Mouse (Mus musculus) megakaryocyte progenitor cell, adult 5-6 weeks (primary cell): ENCODE results near the gene Arnt2. TPM values are rescaled to one million over a fixed set of nuclear protein-coding genes. Genes with fewer than 3 reads are reported as not detected.

ENCODE experiments used
- ATAC-seq: replicated peaks from 2 replicates; pipeline ENCODE4 v1.8.0; 2016; ENCODE audit warnings: mild to moderate bottlenecking, moderate TSS enrichment, inconsistent platforms; ENCODE audit not compliant: poor library complexity
- total RNA-seq, 2 experiments: library from RNA; stranded (forward) in 1 of 2; stranded (reverse) in 1 of 2; fragments of 157-497, 149-512 nt in 1 of 2; fragments of 200-1000 nt in 1 of 2; gene quantifications; 2 replicates each; pipeline versions ENCODE4 v1.2.3 to v1.2.4; 2015 to 2017

Gene Arnt2
- total RNA-seq, 2 experiments from 2014 or later = not detected

DNA sequence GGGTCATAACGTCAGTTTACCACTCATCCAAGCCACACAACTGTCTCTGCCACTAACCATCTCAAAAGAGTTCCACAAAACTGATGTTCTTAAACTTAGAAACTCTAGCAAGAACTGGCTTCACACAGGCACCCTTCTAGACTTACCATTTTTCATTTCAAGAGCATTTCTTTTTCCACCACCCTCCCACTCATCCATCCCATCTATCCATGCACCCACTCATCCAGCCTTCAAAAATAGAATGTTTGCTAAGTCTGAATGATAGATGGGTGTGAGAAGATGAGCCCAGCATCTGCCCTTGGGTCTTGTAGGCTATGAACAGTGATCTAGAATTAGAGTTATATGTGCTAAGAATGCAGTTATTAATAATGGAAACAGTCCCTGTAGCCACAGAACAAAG, 109.7 kb downstream of the Arnt2 start:
- ATAC-seq = no peak

DNA sequence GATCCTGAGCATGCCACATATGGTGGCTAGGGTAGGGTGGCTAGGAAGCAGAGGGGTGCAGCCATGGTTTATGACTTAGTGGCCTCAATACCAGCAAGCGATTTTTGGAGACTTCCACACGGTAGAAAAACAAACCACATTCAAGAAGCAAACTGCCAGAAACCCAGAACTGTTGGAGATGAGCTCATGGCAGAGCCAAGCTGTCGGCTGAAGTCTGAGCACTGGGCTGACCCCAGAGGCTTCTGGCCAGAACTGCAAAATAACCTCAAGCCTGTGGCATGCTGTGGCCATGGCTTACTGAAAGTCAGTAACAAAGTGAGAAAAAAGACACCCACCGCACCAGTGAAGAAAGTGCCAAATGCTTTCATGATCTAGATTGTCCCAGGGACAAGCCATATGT, 110.4 kb downstream of the Arnt2 start:
- ATAC-seq = no peak

- ATAC-seq = no peak
Measured at GRCm38 (mm10) chr7:84293054-84293453, 116.9 kb downstream of the Arnt2 start.

GRCm38 (mm10) chr7:84287226-84287587, 122.8 kb downstream of the Arnt2 start:
- no peak for ATAC-seq

DNA sequence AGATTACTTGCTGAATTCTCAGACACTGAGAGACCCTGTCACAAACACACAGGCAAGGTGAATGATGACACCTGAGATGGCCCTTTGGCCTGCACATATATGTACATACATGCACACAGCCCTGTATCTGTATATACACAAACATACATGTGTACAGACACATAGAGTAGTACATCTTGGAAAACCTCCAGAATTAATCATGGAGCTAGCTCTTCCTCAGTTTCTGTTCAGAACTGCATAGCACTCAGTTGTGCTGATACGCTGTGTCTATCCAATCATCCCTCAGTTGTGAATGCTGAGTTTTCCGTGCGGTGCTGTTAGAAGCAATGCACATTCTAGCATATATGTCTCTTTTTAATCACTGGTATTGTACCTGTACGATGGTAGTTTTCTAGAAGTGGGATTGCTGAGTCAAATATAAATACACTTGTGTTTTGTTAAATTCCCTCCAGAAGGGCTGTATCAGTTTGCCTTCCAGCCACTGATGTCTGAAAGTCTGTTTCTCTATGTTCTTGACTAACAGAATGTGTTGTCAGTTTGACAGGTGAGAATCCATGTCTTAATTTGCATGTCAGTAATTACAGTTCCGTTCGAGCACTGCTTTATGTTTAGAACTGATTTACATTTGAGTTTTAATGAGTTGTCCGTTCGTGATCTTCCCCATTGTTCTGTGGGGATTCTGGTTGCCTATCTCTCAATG, 123.3 kb downstream of the Arnt2 start:
- no peak for ATAC-seq

DNA sequence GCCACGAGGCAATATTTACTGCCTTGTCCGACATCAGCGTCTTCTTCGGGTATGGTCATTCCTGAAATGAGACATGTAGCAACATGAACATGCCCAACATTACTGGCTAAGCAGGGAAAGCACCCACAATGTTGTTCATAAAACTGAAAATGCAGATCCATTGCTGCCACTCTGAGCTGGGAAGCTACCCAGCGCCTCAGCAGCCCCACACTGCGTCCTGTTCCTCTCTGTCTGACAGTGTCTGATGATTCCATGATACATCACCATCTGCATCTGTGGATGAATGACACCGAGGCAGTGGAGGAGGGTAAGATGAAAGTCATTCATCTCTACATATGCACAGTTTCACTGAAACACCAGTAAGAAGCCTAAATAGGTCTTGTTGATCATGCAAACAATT, 124.2 kb downstream of the Arnt2 start:
- ATAC-seq = no peak

GRCm38 (mm10) chr7:84284974-84285373, 125.0 kb downstream of the Arnt2 start:
- ATAC-seq = no peak

GRCm38 (mm10) chr7:84282231-84282630, 127.7 kb downstream of the Arnt2 start:
- ATAC-seq = no peak

DNA sequence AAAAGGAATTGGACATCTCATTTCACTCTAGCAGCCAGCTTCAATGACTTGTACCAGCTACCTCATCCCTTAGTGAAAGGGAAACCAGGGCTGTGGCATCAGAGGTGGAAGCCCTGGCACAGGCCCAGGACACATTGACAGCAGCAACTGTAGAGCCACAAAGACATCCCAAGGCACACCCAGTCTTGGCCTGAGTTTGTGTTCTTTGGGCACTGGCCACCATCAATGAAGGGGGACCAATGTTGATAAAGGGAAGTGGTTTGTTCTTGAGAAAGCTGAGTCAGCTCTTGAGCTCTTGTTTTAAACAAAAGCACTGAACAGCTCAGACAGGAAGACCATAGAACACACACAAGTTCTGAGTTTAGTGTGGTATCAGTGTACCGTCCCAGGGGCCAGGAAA, 130.7 kb downstream of the Arnt2 start:
- no peak for ATAC-seq

DNA sequence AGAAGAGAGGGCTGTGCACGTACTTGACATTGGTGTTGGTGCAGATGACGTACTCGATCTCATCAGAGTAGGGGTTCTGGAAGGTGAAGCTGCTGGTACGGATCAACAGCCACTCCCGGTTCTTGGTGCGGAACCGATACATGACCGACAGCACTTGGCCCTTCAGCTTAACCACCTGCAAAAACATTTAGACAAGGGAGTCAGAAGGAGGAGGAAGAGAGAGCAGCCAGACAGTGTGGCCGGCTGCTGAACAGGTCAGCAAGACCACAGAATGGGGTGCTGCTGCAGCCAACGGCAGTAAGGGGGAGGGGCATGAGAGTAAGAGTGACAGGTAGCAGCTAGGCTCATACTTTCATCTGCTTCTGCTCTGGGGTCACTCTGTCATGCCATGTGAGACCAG, 134.7 kb downstream of the Arnt2 start:
- ATAC-seq = no peak

DNA sequence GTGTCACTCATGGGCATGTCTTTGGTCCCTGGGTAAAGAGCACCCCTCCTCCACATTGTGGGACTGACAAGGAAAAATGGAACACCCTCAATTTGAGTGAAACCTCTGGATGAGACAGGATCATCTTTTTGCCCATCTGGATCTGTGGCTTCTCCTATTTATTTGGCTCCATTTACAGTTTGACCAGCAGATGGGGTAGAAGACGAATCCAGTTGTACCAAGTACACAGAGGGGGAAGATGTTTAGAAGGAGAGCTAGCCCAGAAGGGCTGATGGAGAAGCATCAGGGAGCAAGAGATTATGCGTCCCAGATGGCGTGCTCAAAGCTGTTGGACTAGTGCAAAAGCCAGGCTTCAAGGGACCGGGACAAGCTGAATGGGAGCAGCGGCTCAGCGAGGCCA, 136.0 kb downstream of the Arnt2 start:
- ATAC-seq = no peak

DNA sequence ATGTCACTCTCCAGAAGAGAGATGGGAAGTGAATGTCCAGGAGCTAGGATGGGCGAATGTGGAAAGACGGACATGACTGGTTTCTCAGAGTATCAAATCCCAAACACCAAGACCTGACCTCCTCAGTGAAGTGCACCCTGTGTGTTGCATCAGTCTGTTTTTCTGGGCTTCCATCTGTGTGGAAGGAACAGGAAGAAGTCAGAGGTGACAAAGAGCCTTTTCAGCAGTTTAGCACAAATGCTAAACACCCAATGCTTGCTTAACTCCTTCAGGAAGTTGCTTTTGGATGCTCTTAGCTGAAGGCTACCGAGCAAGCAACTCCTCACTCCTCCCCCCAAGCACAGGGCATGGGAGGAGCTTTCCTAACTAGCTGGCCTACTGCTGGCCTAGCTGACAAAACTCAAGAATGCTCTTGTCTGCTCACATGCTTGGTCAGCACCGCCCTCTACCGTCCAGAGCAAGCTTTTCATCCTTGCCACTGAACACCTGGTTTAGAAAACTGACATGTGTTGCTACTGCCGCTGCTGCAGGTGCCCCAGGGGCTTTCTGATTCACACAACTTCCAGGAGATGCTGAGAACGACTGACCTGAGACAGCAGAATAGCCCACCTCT, 137.7 kb downstream of the Arnt2 start:
- peak; percentile 95 for ATAC-seq

DNA sequence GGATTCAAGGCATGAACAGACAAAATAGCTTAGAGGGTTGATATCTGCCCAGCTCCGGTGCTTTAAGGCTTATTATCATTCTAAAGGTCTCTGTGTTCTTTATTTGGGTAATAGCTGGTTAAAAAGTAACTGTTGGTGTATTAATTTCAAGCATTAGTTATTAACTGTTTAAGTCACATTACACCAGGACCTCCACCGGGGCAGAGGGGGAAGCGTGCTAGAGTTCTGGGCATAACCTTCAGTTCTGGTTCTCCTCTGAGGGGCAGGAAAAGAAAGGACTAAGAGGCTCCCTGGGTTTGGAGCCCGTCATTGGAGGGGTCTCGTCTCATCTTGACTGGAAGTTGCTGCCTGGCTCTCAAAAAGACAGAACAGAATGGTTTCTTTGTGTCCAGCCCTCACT, 138.5 kb downstream of the Arnt2 start:
- no peak for ATAC-seq

DNA sequence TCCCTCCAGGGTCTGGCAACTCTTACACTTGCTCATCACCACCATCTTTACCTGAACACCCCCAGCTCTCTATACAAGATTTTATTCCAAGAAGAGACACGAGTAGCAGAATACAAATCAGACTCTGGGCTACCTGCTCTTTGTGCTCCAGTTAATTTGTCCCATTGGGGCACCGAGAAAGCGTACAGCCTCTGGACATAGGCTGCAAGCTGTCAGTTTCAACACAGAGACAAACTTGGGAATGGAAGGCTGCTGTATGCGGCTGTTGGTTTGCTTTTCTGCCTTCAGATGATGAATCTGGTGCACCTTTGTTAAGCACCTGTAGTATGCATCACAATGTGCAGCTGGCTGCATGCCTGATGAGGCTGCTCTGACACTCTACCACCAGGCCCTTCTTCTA, 146.5 kb downstream of the Arnt2 start:
- ATAC-seq = no peak

DNA sequence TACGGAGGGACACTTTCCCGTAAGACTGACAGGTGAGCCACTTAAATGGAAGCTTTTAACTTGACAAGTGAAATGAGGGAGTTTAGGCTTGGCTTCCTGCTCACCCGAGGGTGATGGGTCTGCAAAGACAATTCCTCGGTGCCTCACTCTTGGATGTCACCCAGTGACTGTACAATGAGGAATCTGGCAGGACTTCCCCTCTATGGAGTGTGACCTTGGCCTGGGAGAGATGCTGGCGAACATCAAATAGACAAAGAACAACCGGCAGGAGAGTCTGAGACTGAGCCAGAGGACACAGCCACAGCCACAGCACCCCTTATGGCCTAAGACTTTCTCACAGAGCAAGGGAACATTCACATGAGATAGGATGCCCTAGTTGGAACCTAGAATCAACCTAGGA, 148.6 kb downstream of the Arnt2 start:
- no peak for ATAC-seq

DNA sequence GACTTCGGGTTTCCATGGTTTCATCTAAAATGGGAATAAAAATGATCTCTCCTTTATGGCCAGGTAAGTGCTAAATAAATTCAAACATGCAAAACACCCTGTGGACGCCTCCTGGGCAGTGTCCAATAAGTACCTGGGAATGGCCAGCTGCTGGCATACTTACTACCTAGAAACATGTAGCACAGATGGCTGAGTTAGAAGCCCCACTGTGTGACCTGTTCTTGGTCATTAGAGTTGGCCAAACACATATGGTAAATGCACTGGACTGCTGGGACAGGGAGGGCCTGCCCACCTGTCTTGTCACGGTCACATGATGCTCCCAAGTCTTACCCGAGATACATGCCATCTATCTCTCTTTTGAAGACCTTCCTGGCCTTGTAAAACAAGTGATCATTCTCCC, 149.6 kb downstream of the Arnt2 start:
- ATAC-seq = no peak

GRCm38 (mm10) chr7:84259309-84259985, 150.5 kb downstream of the Arnt2 start:
- no peak for ATAC-seq

- no peak for ATAC-seq
Measured at GRCm38 (mm10) chr7:84256661-84257060, 153.3 kb downstream of the Arnt2 start.

DNA sequence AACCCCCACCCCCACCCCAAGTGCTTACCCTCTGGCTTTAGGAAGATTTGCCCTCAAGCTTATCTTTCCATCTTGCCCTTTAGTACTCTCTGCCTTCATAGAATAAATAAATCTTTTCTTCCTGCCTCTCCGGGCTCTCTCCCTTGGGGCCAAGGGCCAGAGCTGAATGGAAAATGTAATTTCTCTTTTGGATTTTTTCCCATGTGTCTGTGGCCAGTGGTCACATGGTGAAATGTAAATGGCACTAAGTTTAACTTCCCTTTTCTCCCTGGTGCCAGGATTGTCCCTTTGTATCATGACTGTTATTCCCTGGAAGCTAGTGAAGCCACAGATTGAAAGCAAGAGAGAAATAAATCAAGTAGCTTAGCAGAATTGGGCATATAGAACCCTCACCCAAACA, 153.7 kb downstream of the Arnt2 start:
- no peak for ATAC-seq

GRCm38 (mm10) chr7:84254916-84255315, 155.1 kb downstream of the Arnt2 start:
- no peak for ATAC-seq

- ATAC-seq = no peak
Measured at GRCm38 (mm10) chr7:84254311-84254710, 155.7 kb downstream of the Arnt2 start.

DNA sequence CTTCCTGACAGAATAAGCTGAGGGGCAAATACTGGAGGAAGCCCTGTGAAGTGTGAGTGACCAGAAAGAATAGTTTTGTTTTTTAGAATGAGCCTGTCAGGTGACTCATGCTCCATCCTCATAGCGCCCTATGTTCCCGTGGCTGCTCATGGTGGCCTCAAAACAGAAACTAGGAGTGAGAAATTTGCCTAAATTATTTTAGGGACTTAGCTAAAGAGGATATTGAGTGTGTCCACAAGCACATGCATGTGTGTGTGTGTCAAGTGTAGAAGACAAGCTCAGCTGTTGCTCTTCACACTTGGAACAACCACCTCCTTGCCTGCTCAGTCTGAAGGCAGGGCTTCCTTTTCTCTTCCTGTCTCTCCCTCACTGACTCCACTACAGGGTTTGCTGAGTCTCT, 158.3 kb downstream of the Arnt2 start:
- ATAC-seq = no peak
